ENCODE assay signal across 27 mouse cellular contexts in the genomic region with DNA sequence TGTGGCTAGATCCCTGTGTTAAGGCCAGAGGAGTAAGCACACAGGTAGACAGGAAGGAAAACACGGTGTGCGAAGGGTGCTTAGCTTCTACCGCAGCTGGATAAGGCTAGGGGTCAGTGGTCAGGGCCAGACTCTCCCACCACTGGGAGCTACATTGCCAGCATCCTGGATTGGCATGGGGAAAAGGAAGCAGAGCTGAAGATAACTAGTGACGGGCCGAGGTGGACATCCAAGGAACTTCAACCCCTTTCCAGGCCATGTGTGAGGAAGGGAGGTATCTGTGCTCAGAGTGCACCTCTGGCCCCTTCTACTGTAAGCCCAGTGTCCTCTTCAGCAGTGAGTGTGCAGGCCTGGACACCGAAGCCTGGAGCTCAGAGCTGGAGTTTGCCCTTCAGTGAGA. TPM values are rescaled to one million over a fixed set of nuclear protein-coding genes. Genes with fewer than 3 reads are reported as not detected.
"Had no signal": no experiment of that assay in that cellular context is flagged by ENCODE, and none has a peak within 500 bp of the region (broad histone marks: within the 10 kb centered on the region; RNA-seq: fewer than 3 reads in every experiment).

No protein-coding gene starts in this region.

- H3K4me3 ChIP-seq: layer of hippocampus, adult 2 months; limb, embryonic 10.5 days; limb, embryonic 13.5 days; liver, embryonic 12.5 days; liver, embryonic 15.5 days had no signal

- H3K9ac ChIP-seq: limb, embryonic 13.5 days; liver, embryonic 12.5 days; liver, embryonic 15.5 days had no signal

- H3K9me3 ChIP-seq: limb, embryonic 10.5 days; limb, embryonic 13.5 days; liver, embryonic 12.5 days; liver, embryonic 15.5 days had no signal

- H3K36me3 ChIP-seq: limb, embryonic 10.5 days; limb, embryonic 13.5 days; liver, embryonic 12.5 days; liver, embryonic 15.5 days had no signal

- ATAC-seq: liver, embryonic 12.5 days had no signal

- DNase-seq: layer of hippocampus, adult 9-11 months; liver; lung, adult 2 months; midbrain, embryonic 14.5 days; thymus, adult 2 months; thymus, postnatal 14 days; thymus, postnatal 4 days had no signal

- H3K4me2 ChIP-seq: limb, embryonic 13.5 days; liver, embryonic 12.5 days; liver, embryonic 15.5 days; midbrain, embryonic 11.5 days had no signal

- H3K27ac ChIP-seq: kidney, postnatal 0 days; layer of hippocampus, adult 2 months; limb, embryonic 10.5 days; limb, embryonic 13.5 days; liver, embryonic 12.5 days; liver, embryonic 15.5 days had no signal

RNA-seq across cellular contexts. Expression of gene 9230112D13Rik, which starts 30.9 kb away (rescaled TPM):
- total RNA-seq: layer of hippocampus, adult 2 months; layer of hippocampus, postnatal 25 days; left cerebral cortex, adult 18-20 months; left cerebral cortex, postnatal 25 days; megakaryocyte progenitor cell, adult 5-6 weeks; megakaryocyte-erythroid progenitor cell, adult 5-6 weeks; midbrain, postnatal 0 days had no signal
- polyA plus RNA-seq: kidney, postnatal 0 days; large intestine, adult 2 months; limb, embryonic 10.5 days; limb, embryonic 13.5 days; liver, embryonic 12.5 days; liver, embryonic 15.5 days; lung, adult 2 months; lung, embryonic 16.5 days; midbrain, embryonic 11.5 days; midbrain, embryonic 14.5 days; midbrain, postnatal 0 days; neural tube, embryonic 11.5 days; neural tube, embryonic 14.5 days; small intestine, adult 2 months; spleen, adult 2 months; stomach, embryonic 16.5 days; thymus, adult 2 months had no signal

RNA-seq across cellular contexts. Expression of gene Ldb3, which starts 35.0 kb away (rescaled TPM):
- total RNA-seq: megakaryocyte progenitor cell, adult 5-6 weeks; megakaryocyte-erythroid progenitor cell, adult 5-6 weeks had no signal

RNA-seq across cellular contexts. Expression of gene Opn4, which starts 46.5 kb away (rescaled TPM):
- total RNA-seq: layer of hippocampus, adult 2 months; layer of hippocampus, postnatal 25 days; left cerebral cortex, adult 18-20 months; left cerebral cortex, postnatal 25 days; megakaryocyte progenitor cell, adult 5-6 weeks; megakaryocyte-erythroid progenitor cell, adult 5-6 weeks; midbrain, postnatal 0 days had no signal
- polyA plus RNA-seq: limb, embryonic 10.5 days; limb, embryonic 13.5 days; liver, embryonic 12.5 days; liver, embryonic 15.5 days; lung, adult 2 months; midbrain, embryonic 11.5 days; midbrain, embryonic 14.5 days; neural tube, embryonic 11.5 days; neural tube, embryonic 14.5 days; small intestine, adult 2 months; spleen, adult 2 months had no signal

RNA-seq across cellular contexts. Expression of gene Bmpr1a, which starts 50.3 kb away (rescaled TPM):
- total RNA-seq: megakaryocyte-erythroid progenitor cell, adult 5-6 weeks had no signal
